Mouse (Mus musculus): ENCODE results near the gene Sp100.

The Sp100 gene

GRCm38 (mm10) chr1:85746511-85746910 is 96.7 kb downstream of the Sp100 start:
- DNase-seq (ENCODE audit: low read depth), result no peak

- no peak for DNase-seq (ENCODE audit: low read depth)
These were observed 100.0 kb downstream of the Sp100 start for GRCm38 (mm10) chr1:85749829-85750228.

- DNase-seq (ENCODE audit: low read depth), result no peak
These were observed 100.9 kb downstream of the Sp100 start for GRCm38 (mm10) chr1:85750650-85751049.

GRCm38 (mm10) chr1:85751494-85751893 is 101.7 kb downstream of the Sp100 start:
- no peak for DNase-seq (ENCODE audit: low read depth)

- DNase-seq (ENCODE audit: low read depth), result no peak
These were observed 102.3 kb downstream of the Sp100 start for GRCm38 (mm10) chr1:85751932-85752680.

- DNase-seq (ENCODE audit: low read depth), result no peak
These were observed 107.9 kb downstream of the Sp100 start for GRCm38 (mm10) chr1:85757531-85758230.

- no peak for DNase-seq (ENCODE audit: low read depth)
These were observed 108.6 kb downstream of the Sp100 start for GRCm38 (mm10) chr1:85758231-85758968.

GRCm38 (mm10) chr1:85758969-85759293 is 109.1 kb downstream of the Sp100 start:
- DNase-seq (ENCODE audit: low read depth), result no peak
